Mouse (Mus musculus): Measurements from ENCODE around the gene Egfem1. TPM values are rescaled to one million over a fixed set of nuclear protein-coding genes. Genes with fewer than 3 reads are reported as not detected.

Gene Egfem1
- total and polyA plus RNA-seq, 3 experiments, result 0.04 TPM; not detected in 2

GRCm38 (mm10) chr3:29619586-29619985 is 537.8 kb downstream of the Egfem1 start:
- Histone ChIP-seq H3K36me3 (ENCODE audit: control insufficient read depth, insufficient read depth, low read length) (no peaks in the 10 kb centered on the region), H3K27ac (no peak overlapping the region), H3K79me2 (replicated peaks; ENCODE audit: control insufficient read depth, insufficient read depth, low read length) (no peaks in the 10 kb centered on the region), H3K4me1 (ENCODE audit: control insufficient read depth, insufficient read depth, low read length) (no peaks in the 10 kb centered on the region), H3K9ac (ENCODE audit: low read depth, low read length) (no peak overlapping the region), H3K4me3 (no peak overlapping the region), H3K27me3 (ENCODE audit: control insufficient read depth, insufficient read depth, low read length) (no peaks in the 10 kb centered on the region)
- no peak for DNase-seq
- TF ChIP-seq CTCF (IDR thresholded peaks at IDR 0.05), result no peak
- TF ChIP-seq POLR2A (IDR thresholded peaks at IDR 0.05; ENCODE audit: insufficient read depth, low read depth, low read length), result no peak
- no peak for TF ChIP-seq EP300 (IDR thresholded peaks at IDR 0.05; ENCODE audit: insufficient read depth, low read depth, low read length)
- intact Hi-C loops (cut with DNase I), result no loop called here
- WGBS, result 63% methylated on average over 1 of the region's 1 CpGs

DNA sequence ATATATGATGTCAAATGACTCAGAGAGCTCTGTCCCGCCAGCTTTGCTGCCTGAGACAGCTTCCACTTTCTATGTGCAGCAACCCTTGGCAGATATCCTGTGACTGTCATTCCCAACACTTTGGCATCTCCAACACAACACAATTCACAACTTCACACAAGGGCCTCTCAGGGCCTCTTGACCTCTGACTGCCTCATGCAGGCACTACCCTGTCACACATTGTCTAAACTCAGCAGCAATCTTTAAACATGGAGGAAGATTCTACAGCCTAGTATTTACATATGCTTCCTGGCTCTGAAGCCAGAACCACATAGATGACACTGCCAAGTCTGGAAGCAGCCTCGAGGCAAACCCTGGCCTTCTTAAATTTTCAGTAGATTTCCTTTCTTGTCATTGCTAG is 558.0 kb downstream of the Egfem1 start:
- Histone ChIP-seq H3K4me3 (no peak overlapping the region), H3K27ac (no peak overlapping the region), H3K9ac (ENCODE audit: low read depth, low read length) (no peak overlapping the region), H3K4me1 (ENCODE audit: control insufficient read depth, insufficient read depth, low read length) (no peaks in the 10 kb centered on the region), H3K27me3 (ENCODE audit: control insufficient read depth, insufficient read depth, low read length) (no peaks in the 10 kb centered on the region), H3K36me3 (ENCODE audit: control insufficient read depth, insufficient read depth, low read length) (no peaks in the 10 kb centered on the region), H3K79me2 (replicated peaks; ENCODE audit: control insufficient read depth, insufficient read depth, low read length) (no peaks in the 10 kb centered on the region)
- TF ChIP-seq CTCF (IDR thresholded peaks at IDR 0.05), result no peak
- no peak for TF ChIP-seq EP300 (IDR thresholded peaks at IDR 0.05; ENCODE audit: insufficient read depth, low read depth, low read length)
- WGBS, result 40% methylated on average over 2 of the region's 2 CpGs
- DNase-seq, result no peak
- intact Hi-C loops (cut with DNase I), result no loop called here

DNA sequence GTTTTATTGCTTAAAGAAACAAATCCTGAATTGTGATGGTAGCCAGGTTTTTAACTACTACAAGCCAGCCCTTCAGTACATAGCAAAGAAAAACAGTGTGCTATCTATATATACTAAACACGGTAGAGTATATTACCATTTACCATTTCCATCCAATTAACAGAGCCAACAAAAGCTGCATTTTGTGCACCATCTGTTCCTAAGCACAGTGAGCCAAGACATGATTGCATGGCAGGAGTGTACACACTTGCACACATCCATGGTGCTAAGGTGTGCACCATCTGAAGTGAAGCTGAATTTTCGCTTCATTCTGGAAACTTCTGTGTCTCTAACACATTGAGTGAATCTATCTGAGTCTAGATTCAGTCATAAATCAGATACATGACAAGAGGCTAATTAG is 585.0 kb downstream of the Egfem1 start:
- intact Hi-C loops (cut with DNase I), result no loop called here
- Histone ChIP-seq H3K4me3 (no peak overlapping the region), H3K27me3 (ENCODE audit: control insufficient read depth, insufficient read depth, low read length) (no peaks in the 10 kb centered on the region), H3K79me2 (replicated peaks; ENCODE audit: control insufficient read depth, insufficient read depth, low read length) (no peaks in the 10 kb centered on the region), H3K27ac (no peak overlapping the region), H3K9ac (ENCODE audit: low read depth, low read length) (no peak overlapping the region), H3K4me1 (ENCODE audit: control insufficient read depth, insufficient read depth, low read length) (no peaks in the 10 kb centered on the region), H3K36me3 (ENCODE audit: control insufficient read depth, insufficient read depth, low read length) (no peaks in the 10 kb centered on the region)
- 71% methylated on average over 2 of the region's 2 CpGs for WGBS
- no peak for DNase-seq
- TF ChIP-seq CTCF (IDR thresholded peaks at IDR 0.05), result no peak
- TF ChIP-seq EP300 (IDR thresholded peaks at IDR 0.05; ENCODE audit: insufficient read depth, low read depth, low read length), result no peak
- no peak for TF ChIP-seq POLR2A (IDR thresholded peaks at IDR 0.05; ENCODE audit: insufficient read depth, low read depth, low read length)

GRCm38 (mm10) chr3:29689367-29690285 is 607.8 kb downstream of the Egfem1 start:
- Histone ChIP-seq H3K4me1 (ENCODE audit: control insufficient read depth, insufficient read depth, low read length) (no peaks in the 10 kb centered on the region), H3K36me3 (ENCODE audit: control insufficient read depth, insufficient read depth, low read length) (no peaks in the 10 kb centered on the region), H3K4me3 (no peak overlapping the region), H3K27ac (no peak overlapping the region), H3K79me2 (replicated peaks; ENCODE audit: control insufficient read depth, insufficient read depth, low read length) (no peaks in the 10 kb centered on the region), H3K9ac (ENCODE audit: low read depth, low read length) (no peak overlapping the region), H3K27me3 (ENCODE audit: control insufficient read depth, insufficient read depth, low read length) (no peaks in the 10 kb centered on the region)
- WGBS, result 80% methylated on average over 8 of the region's 8 CpGs
- TF ChIP-seq EP300 (IDR thresholded peaks at IDR 0.05; ENCODE audit: insufficient read depth, low read depth, low read length) (no peak), CTCF (IDR thresholded peaks at IDR 0.05) (no peak), POLR2A (IDR thresholded peaks at IDR 0.05; ENCODE audit: insufficient read depth, low read depth, low read length) (no peak)
- intact Hi-C loops (cut with DNase I), result no loop called here
- no peak for DNase-seq

DNA sequence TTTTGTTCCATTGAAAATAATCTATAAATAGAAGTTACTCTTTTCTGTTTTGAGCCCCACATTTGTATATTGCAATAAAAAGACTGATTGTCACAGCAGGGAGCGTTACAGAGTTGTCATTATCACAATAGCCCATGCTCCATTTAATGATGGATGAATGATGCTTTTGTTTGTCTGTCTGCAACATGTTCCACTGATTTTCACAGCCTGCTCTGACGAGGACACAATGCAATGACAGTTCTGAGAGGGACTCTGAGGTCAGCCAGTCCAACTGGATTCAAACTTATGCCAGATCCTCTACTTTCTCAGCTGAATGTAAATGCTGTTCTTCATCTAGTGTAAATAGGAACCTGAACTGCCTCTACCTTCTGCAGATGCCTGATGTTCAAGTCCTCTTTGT is 619.3 kb downstream of the Egfem1 start:
- no peak overlapping the region for H3K4me3 ChIP-seq
- intact Hi-C loops (cut with DNase I), result no loop called here
- no peak for TF ChIP-seq CTCF (IDR thresholded peaks at IDR 0.05)
- TF ChIP-seq POLR2A (IDR thresholded peaks at IDR 0.05; ENCODE audit: insufficient read depth, low read depth, low read length), result no peak
- no peak for TF ChIP-seq EP300 (IDR thresholded peaks at IDR 0.05; ENCODE audit: insufficient read depth, low read depth, low read length)
- H3K27me3 ChIP-seq (ENCODE audit: control insufficient read depth, insufficient read depth, low read length), result no peaks in the 10 kb centered on the region
- H3K27ac ChIP-seq, result no peak overlapping the region
- H3K79me2 ChIP-seq (replicated peaks; ENCODE audit: control insufficient read depth, insufficient read depth, low read length), result no peaks in the 10 kb centered on the region
- no peak overlapping the region for H3K9ac ChIP-seq (ENCODE audit: low read depth, low read length)
- no peaks in the 10 kb centered on the region for H3K4me1 ChIP-seq (ENCODE audit: control insufficient read depth, insufficient read depth, low read length)
- no peak for DNase-seq
- no peaks in the 10 kb centered on the region for H3K36me3 ChIP-seq (ENCODE audit: control insufficient read depth, insufficient read depth, low read length)
- WGBS, result 31% methylated on average over 2 of the region's 2 CpGs

GRCm38 (mm10) chr3:29706816-29707215 is 625.0 kb downstream of the Egfem1 start:
- TF ChIP-seq EP300 (IDR thresholded peaks at IDR 0.05; ENCODE audit: insufficient read depth, low read depth, low read length) (no peak), CTCF (IDR thresholded peaks at IDR 0.05) (no peak), POLR2A (IDR thresholded peaks at IDR 0.05; ENCODE audit: insufficient read depth, low read depth, low read length) (no peak)
- intact Hi-C loops (cut with DNase I), result no loop called here
- H3K79me2 ChIP-seq (replicated peaks; ENCODE audit: control insufficient read depth, insufficient read depth, low read length), result no peaks in the 10 kb centered on the region

More at GRCm38 (mm10) chr3:29706816-29707215, 625.0 kb downstream of the Egfem1 start:
- no peak overlapping the region for H3K4me3 ChIP-seq
- no peaks in the 10 kb centered on the region for H3K4me1 ChIP-seq (ENCODE audit: control insufficient read depth, insufficient read depth, low read length)
- no peak overlapping the region for H3K27ac ChIP-seq
- no peaks in the 10 kb centered on the region for H3K36me3 ChIP-seq (ENCODE audit: control insufficient read depth, insufficient read depth, low read length)
- H3K27me3 ChIP-seq (ENCODE audit: control insufficient read depth, insufficient read depth, low read length), result no peaks in the 10 kb centered on the region
- WGBS, result 94% methylated on average over 2 of the region's 2 CpGs
- H3K9ac ChIP-seq (ENCODE audit: low read depth, low read length), result no peak overlapping the region
- DNase-seq, result no peak

All from heart, adult 2 months (tissue).